Mouse (Mus musculus): ENCODE data around the gene Bicdl1. TPM values are rescaled to one million over a fixed set of nuclear protein-coding genes. Genes with fewer than 3 reads are reported as not detected.

Gene Bicdl1
- polyA plus RNA-seq, 1 experiment from 2014 or later: 16.8 TPM

- WGBS: 80% methylated on average over 8 of the region's 8 CpGs
- Histone ChIP-seq H3K4me1 (replicated peaks; ENCODE audit: control insufficient read depth, insufficient read depth) (no peaks in the 10 kb centered on the region), H3K9me3 (ENCODE audit: control insufficient read depth, low read length) (no peaks in the 10 kb centered on the region), H3K4me2 (replicated peaks; ENCODE audit: low read depth) (no peak overlapping the region), H3K4me3 (ENCODE audit: low read depth, low read length) (no peak overlapping the region), H3K36me3 (ENCODE audit: control insufficient read depth, insufficient read depth, low read length) (no peaks in the 10 kb centered on the region), H3K27ac (replicated peaks) (no peak overlapping the region), H3K9ac (ENCODE audit: low read length) (no peak overlapping the region), H3K27me3 (ENCODE audit: control insufficient read depth, insufficient read depth, low read length) (no peaks in the 10 kb centered on the region)
- DNase-seq (ENCODE audit: low spot score) (no peak), ATAC-seq (ENCODE audit: low FRiP score, low TSS enrichment) (no peak)
- TF ChIP-seq EP300 (optimal IDR thresholded peaks at IDR 0.05): no peak
- TF ChIP-seq CTCF (IDR thresholded peaks at IDR 0.05; ENCODE audit: low read depth): no peak
Measured at GRCm38 (mm10) chr5:115671846-115672245, 59.6 kb downstream of the Bicdl1 start.

- 55% methylated on average over 2 of the region's 2 CpGs for WGBS
- TF ChIP-seq EP300 (optimal IDR thresholded peaks at IDR 0.05) (no peak), CTCF (IDR thresholded peaks at IDR 0.05; ENCODE audit: low read depth) (no peak)
- Histone ChIP-seq H3K9ac (ENCODE audit: low read length) (no peak overlapping the region), H3K9me3 (ENCODE audit: control insufficient read depth, low read length) (no peaks in the 10 kb centered on the region), H3K27ac (replicated peaks) (peak overlapping the region; percentile 69), H3K4me2 (replicated peaks; ENCODE audit: low read depth) (no peak overlapping the region), H3K4me3 (ENCODE audit: low read depth, low read length) (no peak overlapping the region), H3K27me3 (ENCODE audit: control insufficient read depth, insufficient read depth, low read length) (no peaks in the 10 kb centered on the region), H3K4me1 (replicated peaks; ENCODE audit: control insufficient read depth, insufficient read depth) (no peaks in the 10 kb centered on the region), H3K36me3 (ENCODE audit: control insufficient read depth, insufficient read depth, low read length) (no peaks in the 10 kb centered on the region)
- ATAC-seq (ENCODE audit: low FRiP score, low TSS enrichment) (peak; percentile 88), DNase-seq (ENCODE audit: low spot score) (peak; percentile 68)
Measured at GRCm38 (mm10) chr5:115670406-115670805, 61.0 kb downstream of the Bicdl1 start.

GRCm38 (mm10) chr5:115669974-115670373 is 61.4 kb downstream of the Bicdl1 start:
- no peaks in the 10 kb centered on the region for H3K36me3 ChIP-seq (ENCODE audit: control insufficient read depth, insufficient read depth, low read length)
- no peak for DNase-seq (ENCODE audit: low spot score)
- H3K9ac ChIP-seq (ENCODE audit: low read length): no peak overlapping the region
- TF ChIP-seq EP300 (optimal IDR thresholded peaks at IDR 0.05): no peak
- no peak for TF ChIP-seq CTCF (IDR thresholded peaks at IDR 0.05; ENCODE audit: low read depth)
- no peak overlapping the region for H3K4me2 ChIP-seq (replicated peaks; ENCODE audit: low read depth)
- no peak overlapping the region for H3K4me3 ChIP-seq (ENCODE audit: low read depth, low read length)
- peak overlapping the region; percentile 40 for H3K27ac ChIP-seq (replicated peaks)
- no peaks in the 10 kb centered on the region for H3K4me1 ChIP-seq (replicated peaks; ENCODE audit: control insufficient read depth, insufficient read depth)
- no peaks in the 10 kb centered on the region for H3K9me3 ChIP-seq (ENCODE audit: control insufficient read depth, low read length)
- WGBS: 82% methylated on average over 11 of the region's 11 CpGs
- ATAC-seq (ENCODE audit: low FRiP score, low TSS enrichment): 0 out of 2 replicates have a peak, but pooled peaks have one; percentile 11
- H3K27me3 ChIP-seq (ENCODE audit: control insufficient read depth, insufficient read depth, low read length): no peaks in the 10 kb centered on the region

DNA sequence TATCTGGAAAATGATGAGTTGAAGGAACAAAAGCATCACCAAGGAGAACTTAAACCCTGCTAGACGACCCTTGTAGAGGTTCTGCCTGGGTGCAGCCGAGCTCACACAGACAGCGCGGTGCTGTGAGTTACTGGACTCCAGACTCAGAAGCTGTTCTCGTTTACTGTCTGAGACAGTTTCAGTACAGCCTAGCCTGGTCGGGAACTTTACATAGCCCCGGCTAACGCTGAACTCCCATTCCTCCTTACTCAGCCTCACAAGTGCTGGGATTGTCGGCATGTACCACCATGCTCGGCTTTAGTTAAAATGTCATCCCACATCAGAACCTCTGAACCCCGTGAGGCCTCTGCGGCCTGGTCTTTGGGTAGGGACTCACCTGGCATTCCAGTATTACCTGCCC is 62.4 kb downstream of the Bicdl1 start:
- Histone ChIP-seq H3K4me2 (replicated peaks; ENCODE audit: low read depth) (no peak overlapping the region), H3K4me1 (replicated peaks; ENCODE audit: control insufficient read depth, insufficient read depth) (no peaks in the 10 kb centered on the region), H3K4me3 (ENCODE audit: low read depth, low read length) (no peak overlapping the region), H3K27ac (replicated peaks) (no peak overlapping the region), H3K9me3 (ENCODE audit: control insufficient read depth, low read length) (no peaks in the 10 kb centered on the region), H3K36me3 (ENCODE audit: control insufficient read depth, insufficient read depth, low read length) (no peaks in the 10 kb centered on the region), H3K9ac (ENCODE audit: low read length) (no peak overlapping the region), H3K27me3 (ENCODE audit: control insufficient read depth, insufficient read depth, low read length) (no peaks in the 10 kb centered on the region)
- TF ChIP-seq CTCF (IDR thresholded peaks at IDR 0.05; ENCODE audit: low read depth): no peak
- no peak for TF ChIP-seq EP300 (optimal IDR thresholded peaks at IDR 0.05)
- WGBS: 83% methylated on average over 12 of the region's 12 CpGs
- DNase-seq (ENCODE audit: low spot score) (no peak), ATAC-seq (ENCODE audit: low FRiP score, low TSS enrichment) (no peak)

- DNase-seq (ENCODE audit: low spot score) (peak; percentile 12), ATAC-seq (ENCODE audit: low FRiP score, low TSS enrichment) (no peak)
- Histone ChIP-seq H3K9ac (ENCODE audit: low read length) (no peak overlapping the region), H3K27me3 (ENCODE audit: control insufficient read depth, insufficient read depth, low read length) (no peaks in the 10 kb centered on the region), H3K4me3 (ENCODE audit: low read depth, low read length) (no peak overlapping the region), H3K27ac (replicated peaks) (no peak overlapping the region), H3K9me3 (ENCODE audit: control insufficient read depth, low read length) (no peaks in the 10 kb centered on the region), H3K4me1 (replicated peaks; ENCODE audit: control insufficient read depth, insufficient read depth) (no peaks in the 10 kb centered on the region), H3K36me3 (ENCODE audit: control insufficient read depth, insufficient read depth, low read length) (no peaks in the 10 kb centered on the region), H3K4me2 (replicated peaks; ENCODE audit: low read depth) (no peak overlapping the region)
- whole genome bisulfite sequencing: 19% methylated on average over 7 of the region's 7 CpGs
- TF ChIP-seq EP300 (optimal IDR thresholded peaks at IDR 0.05) (no peak), CTCF (IDR thresholded peaks at IDR 0.05; ENCODE audit: low read depth) (no peak)
Measured at GRCm38 (mm10) chr5:115667894-115668293, 63.5 kb downstream of the Bicdl1 start.

DNA sequence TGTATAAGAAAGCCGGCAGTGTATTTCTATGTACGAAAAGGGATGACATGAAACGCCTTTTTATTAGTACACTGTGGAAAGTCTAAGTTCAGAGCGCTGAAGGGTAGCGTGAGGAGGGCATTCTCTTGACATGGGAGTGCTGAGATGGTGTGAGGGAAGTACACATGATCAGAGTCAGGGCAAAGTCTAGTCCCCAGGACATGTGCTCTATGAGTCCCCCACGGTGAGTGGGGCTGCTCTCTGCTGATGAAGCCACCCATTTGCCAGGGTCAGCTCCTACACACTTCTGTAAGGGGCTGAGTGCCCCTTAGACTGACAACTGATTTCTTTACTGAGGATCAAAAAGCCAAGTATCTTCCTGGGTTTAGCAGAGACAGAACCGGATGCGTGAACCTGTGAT is 64.2 kb downstream of the Bicdl1 start:
- ATAC-seq (ENCODE audit: low FRiP score, low TSS enrichment) (no peak), DNase-seq (ENCODE audit: low spot score) (peak; percentile 11)
- no peaks in the 10 kb centered on the region for H3K4me1 ChIP-seq (replicated peaks; ENCODE audit: control insufficient read depth, insufficient read depth)
- TF ChIP-seq CTCF (IDR thresholded peaks at IDR 0.05; ENCODE audit: low read depth): no peak
- H3K27ac ChIP-seq (replicated peaks): no peak overlapping the region
- no peak overlapping the region for H3K4me3 ChIP-seq (ENCODE audit: low read depth, low read length)
- no peaks in the 10 kb centered on the region for H3K9me3 ChIP-seq (ENCODE audit: control insufficient read depth, low read length)
- H3K27me3 ChIP-seq (ENCODE audit: control insufficient read depth, insufficient read depth, low read length): no peaks in the 10 kb centered on the region
- no peaks in the 10 kb centered on the region for H3K36me3 ChIP-seq (ENCODE audit: control insufficient read depth, insufficient read depth, low read length)
- H3K4me2 ChIP-seq (replicated peaks; ENCODE audit: low read depth): no peak overlapping the region
- H3K9ac ChIP-seq (ENCODE audit: low read length): no peak overlapping the region
- WGBS: 78% methylated on average over 8 of the region's 8 CpGs

Measured in stomach, postnatal 0 days (tissue).